Mouse (Mus musculus) ES-CJ7 (cell line): ENCODE data around the gene Mylip.
A peak's percentile ranks its signal among the peaks of the same experiment; 100 is the strongest.

Source experiments
- DNase-seq: peaks from one replicate; pipeline ENCODE4 v3.0.0; 2011; ENCODE audit warnings: low read depth, low spot score

The Mylip gene

DNA sequence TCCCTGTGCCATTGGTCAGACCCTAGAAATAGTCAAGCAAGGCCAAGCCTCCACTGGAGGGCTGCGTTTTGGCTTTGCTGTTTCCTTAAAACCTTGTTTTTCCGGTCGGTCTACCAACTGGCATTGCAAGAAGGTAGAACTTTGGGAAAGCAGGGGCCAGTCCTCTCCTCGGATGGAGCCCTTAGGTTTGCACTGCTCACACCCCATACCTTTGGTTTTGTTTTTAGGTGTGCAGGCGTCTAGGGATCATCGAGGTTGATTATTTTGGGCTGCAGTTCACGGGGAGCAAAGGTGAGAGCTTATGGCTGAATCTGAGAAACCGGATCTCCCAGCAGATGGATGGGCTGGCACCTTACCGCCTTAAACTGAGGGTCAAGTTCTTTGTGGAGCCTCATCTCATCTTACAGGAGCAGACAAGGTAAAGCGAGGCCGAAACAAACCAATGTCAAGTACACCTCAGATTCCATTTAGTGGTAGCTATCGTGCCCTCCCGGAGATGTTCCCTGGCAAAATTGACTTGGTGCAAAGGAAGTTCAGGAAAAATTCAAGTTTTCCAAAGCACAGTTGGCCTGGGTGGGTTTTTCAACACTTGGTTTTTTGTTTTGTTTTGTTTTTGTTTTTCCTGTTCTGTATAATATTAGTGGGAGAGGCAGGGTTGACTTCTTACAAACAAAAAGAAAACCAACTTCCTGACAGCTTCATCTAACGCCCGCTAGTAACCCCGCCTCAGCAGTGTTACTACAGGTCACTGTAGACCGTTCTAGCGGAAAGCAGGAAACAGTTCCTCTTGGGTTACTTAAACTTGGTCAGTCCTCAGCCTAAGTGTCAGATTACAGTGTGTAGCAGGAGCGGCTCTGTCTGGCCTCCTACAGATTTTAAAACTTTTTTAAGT is 1.7 kb downstream of the Mylip start:
- DNase-seq = no peak

DNA sequence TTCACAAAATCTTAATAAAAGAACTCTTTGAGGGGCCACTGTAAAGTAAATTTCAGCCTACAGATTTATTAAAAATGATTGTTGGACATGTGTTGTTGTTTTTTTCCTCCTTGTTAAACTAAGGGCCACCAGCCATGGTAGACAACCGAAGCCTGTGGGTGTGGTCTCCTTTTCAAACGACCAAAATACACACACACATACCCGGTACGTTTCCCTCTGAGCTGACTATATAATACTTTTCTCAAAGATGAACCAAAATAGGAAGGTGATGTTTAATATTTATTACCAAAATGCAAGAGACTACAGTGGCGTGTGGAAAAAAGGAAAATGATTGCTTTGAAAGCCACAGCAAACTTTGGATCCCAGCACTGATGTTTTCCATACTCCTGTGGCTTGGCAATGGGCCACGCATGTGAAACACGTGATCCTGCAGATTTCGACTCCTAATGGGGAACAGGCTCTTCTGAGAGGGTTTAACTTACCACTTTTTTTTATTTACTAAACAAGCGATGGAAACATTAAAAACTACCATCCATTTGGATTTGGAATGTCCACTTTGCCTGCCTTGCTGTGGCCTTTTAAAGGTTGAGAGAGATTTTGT is 2.4 kb downstream of the Mylip start:
- no peak for DNase-seq

DNA sequence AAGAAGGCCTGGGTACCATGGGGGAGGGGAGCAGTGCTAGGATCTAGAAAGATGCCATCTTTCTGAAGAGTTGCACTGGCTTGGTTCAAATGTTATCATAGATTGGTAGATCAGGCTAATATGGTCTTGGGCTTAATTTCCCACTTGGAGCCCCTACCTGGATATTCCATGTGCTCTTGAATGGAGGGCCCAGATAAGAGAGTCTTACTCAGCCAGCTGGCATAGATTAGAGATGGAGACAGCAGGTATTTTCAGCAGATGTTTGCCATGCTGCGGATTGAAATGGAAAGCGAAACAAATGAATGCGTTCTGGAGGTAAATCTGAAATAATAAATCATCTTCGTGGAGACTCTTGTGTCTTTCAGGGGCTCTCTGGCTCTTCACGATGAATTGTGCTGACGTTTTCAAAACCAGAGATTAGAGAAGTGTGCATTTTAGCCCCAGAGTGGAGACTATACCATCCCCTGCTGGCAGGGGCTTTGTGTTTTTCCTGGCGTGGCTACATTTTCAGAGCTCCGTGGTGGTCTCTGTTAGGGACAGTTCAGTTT is 4.8 kb downstream of the Mylip start:
- DNase-seq = no peak

DNA sequence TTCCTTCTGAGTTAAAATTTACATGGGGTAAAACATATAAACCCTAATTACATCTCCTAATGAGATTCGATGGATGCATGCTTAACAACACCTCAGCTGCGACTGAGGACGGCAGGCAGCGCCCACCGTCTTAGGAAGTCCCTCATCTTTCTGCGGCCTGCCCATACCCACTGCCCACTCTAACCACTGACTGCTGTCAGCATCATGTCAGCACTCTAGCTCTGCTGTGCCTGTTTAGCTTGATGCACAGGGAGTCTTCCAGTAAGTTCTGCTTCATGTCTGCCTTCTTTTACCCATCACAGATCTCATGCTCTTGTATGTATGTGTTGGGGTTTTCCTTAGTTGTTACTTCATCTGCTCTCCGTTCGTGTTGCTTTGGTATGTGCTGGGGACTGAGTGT is 7.2 kb downstream of the Mylip start:
- no peak for DNase-seq

DNA sequence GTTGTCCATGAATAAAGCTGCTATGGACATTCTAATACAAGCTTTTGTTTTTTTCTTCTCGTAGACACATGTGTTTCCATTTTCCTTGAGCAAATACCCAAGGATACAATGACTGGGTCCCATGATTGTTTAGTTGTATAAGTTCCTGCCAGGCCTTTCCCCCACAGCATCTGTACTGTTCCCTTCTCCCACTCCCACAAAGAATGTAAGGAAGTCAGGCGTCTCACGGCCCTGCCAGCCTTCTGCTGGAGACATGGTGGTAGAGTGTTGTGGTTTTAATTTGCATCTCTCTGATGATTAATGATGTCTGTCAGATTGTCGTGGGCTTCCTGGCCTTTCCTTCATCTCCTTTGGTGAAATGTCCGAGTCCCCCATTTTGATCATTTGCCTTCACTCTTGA is 7.7 kb downstream of the Mylip start:
- DNase-seq = no peak

DNA sequence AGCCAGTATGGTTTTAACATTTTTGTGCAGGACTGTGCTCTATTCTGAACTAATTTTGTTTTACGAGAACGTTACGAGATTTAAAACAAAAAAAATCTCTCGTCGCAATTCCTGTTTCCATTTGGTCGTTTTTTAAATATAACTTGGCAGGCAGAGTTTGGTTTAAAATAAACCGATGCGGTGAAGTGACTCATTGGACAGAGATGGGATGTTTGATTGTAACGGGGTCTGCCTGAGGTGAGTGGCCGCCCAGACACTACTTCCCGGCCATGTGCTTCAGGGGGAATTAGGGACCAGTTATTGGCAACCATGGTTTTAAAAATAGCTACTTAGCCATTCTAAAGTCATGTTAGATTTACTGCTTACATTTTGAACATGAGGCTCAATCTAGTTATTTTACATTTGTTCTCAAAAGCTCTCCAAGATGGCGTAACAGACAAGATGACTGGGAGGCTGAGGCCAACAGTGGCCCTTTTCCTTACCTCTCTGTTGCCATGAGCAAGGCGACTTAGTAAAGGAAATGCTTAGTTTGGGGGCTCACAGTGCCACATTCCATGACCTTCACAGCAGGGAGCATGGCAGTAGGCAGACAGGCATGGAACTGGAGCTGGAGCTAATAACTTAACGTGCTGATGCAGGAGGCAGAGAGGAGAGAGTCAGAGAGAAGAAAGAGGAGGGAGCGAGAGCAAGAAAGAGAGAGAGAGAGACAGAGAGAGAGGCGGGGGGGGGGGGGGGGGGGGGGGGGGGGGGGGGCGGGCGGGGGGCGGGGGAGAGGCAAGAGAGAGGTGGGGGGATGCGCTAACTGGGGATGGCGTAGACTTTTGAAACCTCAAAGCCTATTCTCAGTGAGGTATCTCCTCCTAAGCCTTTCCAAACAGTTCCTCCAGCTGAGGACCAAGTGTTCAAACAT is 8.6 kb downstream of the Mylip start:
- DNase-seq = no peak

DNA sequence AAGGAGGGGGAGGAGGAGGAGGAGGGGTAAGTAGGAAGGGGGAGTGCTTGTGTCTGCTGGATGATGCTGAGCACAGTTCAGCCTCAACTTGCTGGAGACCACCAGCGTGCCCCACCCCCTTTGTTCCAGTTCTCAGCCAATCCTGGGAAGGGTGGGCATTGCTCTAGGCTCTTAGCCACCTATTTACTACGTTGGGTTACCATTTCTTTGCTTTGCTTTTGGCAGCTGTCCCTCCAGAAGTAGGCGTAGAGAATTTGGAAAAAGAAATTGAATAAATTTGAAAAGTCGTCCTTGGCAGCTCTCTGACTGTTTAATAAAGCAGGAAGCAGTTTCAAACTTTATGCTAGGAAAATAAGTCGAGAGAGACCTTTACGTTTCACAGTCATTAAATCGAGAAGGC is 11.2 kb downstream of the Mylip start:
- no peak for DNase-seq

DNA sequence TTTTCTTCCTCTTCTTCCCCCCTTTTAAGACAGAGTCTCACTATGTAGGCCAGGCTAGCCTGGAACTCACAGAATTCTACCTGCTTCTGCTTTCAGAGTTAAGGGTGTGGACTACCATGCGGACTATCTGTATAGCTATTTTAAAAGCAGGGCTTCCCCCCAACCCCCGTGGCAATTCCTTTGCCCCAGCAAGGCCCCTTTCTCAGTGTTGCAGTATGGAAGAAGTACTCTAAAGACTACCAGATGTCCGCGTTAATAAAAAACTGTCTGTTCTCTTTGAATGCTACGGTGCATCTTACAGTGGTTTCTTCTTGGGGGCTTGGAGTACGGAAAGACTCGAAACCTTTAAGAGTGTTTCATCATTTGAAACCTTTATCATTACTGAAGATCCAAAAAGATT is 12.3 kb downstream of the Mylip start:
- DNase-seq = no peak

DNA sequence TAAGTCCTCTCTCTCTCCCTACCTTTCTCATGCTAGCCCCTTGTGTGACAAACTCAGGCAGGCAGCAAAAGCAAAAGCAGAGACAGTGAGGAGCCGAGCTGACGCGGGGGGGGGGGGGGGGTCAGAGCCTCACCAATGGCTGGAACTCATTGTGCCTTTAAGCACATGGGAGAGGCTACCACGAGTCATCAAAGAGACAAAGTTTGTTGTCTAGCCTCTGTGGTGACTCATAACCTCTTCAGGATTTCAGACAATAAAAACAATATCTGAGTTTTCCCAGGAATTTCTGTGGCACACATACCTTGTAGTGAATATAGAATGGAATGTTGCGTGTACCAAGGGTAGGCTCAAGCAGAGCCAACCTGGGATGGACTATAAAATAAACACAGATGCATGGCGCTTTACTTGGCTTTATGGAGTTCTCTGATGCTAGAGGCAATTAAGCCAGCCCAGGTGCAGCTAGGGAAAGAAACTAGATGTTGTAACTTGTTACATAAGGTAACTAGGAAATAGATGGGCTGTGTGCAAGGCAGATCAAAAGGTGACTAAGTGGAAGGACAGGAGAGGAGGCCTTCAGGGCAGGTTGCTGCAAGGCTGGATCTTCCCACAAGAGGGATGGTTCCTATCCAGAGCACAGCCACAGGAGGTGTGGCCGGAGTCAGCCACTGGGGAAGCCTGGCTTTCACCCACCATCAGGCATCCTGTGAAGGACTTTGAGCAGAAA is 12.9 kb downstream of the Mylip start:
- DNase-seq = no peak

DNA sequence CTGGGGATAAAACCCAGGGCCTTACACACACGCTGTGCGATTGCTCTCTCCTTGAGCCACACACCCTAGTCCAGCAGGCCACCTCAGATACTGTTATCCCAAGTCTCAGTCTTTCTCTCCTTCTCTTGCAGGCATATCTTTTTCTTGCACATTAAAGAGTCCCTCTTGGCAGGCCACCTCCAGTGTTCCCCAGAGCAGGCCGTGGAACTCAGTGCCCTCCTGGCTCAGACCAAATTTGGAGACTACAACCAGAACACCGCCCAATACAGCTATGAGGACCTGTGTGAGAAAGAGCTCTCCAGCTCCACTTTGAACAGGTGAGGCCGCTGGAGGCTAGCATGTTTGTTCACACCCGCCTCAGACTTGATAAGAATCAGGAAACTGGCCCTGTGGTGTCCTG is 14.7 kb downstream of the Mylip start:
- no peak for DNase-seq

DNA sequence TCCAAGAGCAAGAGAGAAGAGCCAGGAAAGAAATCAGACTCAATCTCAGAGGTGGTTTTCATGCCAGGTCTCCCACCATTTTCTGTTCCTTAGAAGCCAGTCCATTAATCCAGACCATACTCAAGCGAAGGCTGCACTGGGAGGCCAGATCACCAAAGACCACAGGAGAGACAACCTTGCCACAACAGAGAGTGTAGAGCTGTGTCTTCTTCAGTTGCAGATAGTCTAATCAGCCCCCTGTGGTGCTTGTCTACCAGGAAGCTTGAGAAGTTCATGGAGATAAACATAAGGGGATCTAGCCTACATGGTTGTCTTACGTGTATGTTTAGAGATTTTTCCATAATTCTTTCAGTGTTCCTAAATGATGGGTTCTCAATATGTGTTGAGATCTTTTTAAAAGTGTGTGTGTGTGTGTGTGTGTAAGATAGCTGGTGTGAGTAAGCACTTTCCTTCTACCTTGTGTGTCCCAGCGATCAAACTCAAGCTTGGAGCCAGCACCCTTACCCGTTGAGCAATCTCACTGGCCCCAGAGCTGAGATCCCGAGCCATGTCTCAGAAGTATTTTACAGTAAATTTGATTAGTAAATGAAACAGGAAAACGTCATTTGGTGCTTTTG is 15.8 kb downstream of the Mylip start:
- DNase-seq = no peak

DNA sequence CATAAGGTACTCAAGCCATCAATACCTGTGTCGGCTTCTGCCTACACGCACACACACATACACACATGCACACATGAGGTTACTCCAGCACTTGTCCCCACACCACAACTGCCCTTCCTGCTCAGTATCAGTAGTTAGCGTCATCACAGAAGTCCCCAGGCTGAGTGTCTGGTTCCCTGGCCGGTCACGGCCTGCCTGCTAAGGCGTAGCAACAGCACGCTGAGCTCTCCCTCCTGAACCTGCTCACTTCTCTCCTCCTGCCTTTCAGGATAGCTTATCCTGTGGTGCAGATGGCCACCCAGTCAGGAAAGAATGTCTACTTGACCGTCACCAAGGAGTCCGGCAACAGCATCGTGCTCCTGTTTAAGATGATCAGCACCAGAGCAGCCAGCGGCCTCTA is 16.7 kb downstream of the Mylip start:
- DNase-seq = no peak

DNA sequence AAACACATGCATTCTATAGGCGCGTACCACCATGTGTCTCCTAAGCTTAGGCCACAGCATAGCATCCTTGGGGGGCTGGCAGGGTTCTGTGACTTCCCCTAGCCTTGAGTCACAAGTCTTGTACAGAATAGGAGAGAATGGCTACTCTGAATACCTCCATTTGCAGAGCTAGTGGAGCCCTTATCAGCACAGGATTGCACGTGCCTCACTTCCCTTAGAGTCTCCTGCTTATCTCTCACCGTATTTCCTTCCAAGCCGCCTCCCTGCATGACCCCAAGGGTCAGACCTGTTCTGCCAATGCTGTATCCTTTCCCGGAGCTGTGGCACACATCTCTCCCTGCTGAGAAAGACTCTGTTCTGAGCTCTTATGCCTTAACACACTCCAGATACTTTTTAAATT is 17.2 kb downstream of the Mylip start:
- DNase-seq = no peak

DNA sequence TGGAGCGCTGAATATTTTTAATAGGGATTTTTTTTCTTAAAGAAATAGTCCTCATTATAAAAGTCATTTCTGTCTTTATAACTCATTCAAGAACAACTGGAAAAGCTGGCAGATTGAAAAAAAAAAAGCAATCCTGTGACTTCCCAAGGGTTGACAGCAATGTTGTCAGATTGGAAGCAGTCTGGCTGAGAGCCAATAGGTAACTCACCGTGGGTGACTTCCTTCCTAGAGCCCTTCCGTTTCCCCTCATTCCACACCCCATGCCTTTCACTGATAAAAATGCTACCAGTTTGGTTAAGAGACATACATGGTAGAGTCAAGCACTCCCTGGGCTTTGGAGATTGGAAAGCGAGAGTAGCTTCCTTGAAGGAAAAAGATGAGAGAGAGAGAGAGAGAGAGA is 21.4 kb downstream of the Mylip start:
- no peak for DNase-seq

DNA sequence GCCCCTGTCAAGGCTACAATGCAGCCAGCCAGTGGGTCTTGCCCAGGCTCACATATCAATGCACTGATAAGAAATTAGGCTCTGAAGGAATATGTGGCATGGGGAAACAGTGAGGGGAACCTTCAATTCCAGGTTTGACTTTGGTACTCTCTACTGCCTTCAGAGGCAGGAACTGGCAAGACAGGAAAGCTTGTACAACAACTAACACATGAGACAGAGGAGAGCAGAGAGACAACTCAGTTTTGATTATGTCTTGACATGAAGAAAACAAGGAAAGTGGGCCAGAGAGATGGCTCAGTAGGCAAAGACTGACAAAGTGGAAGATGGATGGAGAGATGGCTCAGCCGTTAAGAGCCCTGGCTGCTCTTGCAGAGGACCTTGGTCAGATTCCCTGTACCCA is 23.5 kb downstream of the Mylip start:
- no peak for DNase-seq

DNA sequence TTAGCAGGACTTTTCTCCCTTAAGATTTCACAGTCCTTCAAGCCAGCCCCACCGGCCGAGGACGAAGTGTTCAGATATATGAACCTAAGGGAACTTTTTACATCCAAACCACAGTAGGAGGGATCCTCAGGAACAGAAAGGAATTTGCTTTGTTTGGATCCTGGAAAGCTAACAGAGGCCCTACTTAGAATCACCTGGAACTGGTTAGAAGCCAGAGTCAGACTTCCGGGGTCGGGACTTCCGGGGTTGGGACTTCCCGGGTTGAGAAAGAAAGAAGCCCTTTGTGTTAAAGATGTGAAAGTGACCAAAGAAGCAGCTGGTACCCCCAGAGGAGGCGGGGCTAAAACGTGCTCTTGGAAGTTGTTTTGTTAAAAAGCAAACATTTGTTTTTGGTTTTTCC is 24.5 kb downstream of the Mylip start:
- DNase-seq = peak; percentile 22

DNA sequence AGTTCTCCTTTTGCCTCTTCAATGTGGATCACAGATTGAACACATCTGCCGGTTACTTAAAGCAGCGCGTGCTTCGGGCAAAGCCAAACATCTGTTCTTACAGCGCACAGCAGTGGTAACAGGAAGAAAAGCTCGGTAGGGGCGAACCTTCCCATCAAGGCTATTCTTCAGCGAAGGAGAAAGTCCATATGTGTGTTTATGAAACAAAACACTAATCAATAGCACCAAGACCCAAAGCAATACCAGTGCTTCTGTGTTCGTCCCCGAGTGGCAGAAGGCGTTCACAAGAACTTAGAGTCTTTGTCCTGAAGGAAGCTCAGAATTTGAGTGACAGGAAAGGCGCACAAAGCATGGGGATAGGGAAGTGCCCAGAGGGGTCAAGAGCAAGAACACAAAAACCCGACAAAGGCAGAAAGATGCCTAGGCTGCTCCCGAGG is 27.1 kb downstream of the Mylip start:
- DNase-seq = no peak

DNA sequence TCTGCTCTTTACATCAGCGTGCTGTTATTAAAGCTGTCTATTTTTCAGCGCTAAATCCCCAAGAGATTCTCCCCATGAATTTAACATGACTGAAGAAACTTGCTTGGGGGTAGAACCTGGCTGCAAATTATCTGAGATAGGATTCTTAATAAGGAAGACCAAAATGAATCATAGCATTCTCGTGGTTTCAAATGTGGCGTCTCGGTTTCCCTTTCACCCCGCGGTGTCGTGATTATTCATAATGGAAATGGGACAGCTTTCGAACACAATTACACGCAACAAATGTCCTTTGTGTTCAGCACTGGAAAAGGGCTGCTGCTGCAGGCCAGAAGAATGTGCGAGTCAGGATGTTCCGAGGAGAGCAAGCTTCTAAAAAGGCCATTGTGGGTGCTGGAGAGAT is 29.4 kb downstream of the Mylip start:
- DNase-seq = no peak

DNA sequence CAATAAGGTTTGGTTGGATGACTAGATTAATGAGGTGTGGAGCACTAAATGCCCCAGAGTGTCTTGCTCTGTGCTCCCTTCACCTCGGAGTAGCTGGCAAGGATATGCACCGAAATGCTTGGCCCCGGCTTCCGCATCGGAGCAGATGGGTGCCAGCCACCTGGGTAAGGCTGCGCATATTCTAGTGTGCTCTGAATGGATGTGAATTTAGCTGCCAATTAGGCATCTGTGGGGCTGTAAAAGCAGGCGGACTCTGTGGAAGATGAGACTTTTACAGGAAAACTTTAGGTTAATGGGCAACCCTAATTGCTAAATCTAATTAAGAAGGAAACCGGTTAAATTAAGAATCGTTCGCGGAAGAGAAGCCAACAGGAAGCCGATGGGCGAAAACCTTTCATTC is 32.7 kb downstream of the Mylip start:
- DNase-seq = no peak

DNA sequence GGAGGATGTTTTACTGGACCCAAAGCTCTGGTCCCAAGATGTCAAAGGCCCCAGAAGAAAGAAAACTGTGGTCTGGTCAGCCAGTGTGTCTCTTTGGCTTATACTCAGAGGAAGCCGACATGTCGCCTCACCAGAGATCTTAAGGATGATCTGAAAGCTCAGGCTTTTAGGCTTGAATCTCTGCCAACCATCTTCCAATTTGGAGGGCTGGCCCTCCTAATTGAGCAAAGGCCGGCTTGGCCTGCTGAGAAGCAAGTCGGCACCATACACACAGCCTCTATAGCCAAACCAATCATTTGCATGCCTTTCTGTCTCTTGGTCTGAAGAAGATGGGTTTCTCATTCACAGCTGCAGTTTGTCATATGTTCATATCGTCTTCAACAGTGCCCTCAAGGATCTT is 33.2 kb downstream of the Mylip start:
- no peak for DNase-seq

DNA sequence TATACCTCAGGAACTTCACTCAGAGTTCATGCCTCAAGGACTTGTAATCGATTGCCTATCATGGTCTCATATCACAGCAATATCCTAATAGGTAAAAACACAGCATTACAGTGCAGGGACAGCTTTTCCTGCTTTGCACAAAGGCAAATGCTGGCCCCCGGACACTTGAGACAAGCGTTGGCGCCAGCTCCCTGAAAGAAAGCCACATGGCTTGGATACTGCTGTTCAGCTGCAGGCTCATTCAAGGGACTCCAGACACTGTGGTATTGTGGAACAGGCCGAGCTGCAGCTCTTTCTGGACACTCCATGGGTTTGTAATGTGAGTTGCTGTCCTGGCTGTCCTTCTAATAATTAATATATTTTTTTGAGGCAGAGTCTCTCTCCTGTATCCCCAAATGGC is 34.4 kb downstream of the Mylip start:
- DNase-seq = no peak
